Mouse (Mus musculus) adrenal gland, adult 8-10 months (tissue): ENCODE measurements around the gene Rap1a. TPM values are rescaled to one million over a fixed set of nuclear protein-coding genes. Genes with fewer than 3 reads are reported as not detected.

Source experiments
- DNase-seq: peaks from one replicate; pipeline ENCODE4 v3.0.0; 2022
- total RNA-seq, 4 experiments: library from RNA; stranded (reverse); gene quantifications; 2 replicates each; pipeline ENCODE4 v1.2.4; 2022

Gene Rap1a
- total RNA-seq, 4 experiments from 2014 or later, result 154 to 188 (median 179) TPM

DNA sequence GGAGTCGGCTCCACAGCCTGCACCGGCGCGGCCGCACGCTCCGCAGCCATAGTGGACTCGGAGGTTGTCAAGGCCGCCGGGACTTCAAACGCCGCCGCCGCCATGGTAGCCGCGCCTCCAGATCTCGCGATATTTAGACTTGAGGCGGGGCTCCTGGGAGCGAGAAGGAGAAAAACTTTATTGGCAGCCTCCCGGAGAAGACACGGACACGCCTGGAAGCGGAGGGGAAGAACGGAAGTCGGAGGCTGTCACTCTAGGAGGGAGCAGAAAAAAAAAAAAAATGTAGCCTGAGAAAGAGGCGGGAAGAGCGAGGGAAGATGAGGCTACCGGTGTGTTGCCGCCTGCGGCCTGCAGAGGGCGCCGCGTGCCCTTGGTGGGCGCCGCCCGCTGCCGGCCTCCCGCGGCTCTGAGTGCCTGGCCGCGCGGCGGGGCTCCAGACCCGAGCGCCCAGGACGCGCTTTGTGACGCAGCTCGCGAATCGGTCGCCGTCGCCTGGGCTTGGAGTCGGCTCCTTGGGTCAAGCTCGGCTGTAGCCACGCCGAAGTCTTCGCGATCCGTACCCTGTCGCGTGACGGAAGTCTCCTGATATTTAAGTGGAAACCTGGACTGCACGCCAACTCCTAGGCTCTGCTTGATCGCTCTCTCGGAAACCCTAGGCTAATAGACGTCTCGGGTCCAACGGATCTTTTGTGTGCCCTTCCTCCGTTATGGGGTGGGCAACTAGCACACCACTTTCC lies 113.6 kb downstream of the Rap1a start, which contains the start of gene Ddx20:
Gene Ddx20 (minus strand): TSS at position 251 of the 737 bp plus-strand sequence.
- peak; percentile 97 for DNase-seq

DNA sequence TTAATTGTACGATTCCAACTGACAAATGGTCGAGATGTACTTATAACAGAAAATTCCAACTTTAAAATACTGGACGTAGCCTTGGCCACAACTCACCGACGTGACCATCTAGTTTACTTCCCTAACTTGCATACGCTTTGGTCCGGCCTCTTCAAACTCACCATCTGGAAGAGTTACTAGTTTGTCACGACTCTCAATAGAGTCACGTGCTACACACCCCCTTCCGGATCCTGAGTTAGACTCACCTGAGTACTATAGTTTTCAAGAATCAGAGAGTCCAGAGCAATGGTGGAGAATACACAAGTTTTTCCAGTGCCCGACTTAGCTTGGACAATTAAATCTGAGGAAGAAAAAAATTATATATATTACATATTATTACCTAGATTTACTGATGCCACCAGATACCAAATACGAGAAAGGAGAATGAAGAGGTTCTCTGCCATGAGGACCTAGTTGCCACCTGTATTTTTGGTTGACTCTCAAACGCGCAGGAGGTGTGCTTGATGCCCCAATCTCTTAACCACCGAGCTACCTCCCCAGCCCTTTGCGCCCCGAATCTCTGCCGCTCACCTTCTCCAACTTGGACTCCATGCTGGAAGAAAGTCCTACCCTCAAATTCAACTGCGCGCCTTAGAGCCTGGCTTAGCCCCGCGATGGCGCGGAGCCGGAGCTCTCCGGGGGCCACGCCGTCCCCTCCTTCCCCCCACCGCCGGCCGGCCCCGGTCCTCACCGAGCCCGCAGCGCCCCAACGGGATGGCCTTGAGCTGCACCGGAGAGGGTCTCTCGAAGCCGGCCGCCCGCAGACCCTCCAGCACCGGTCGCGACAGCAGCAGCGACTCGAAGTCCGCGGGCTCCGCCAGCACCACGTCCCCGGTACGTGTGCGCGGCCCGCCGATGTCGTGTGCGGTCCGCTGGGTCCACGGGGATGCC lies 114.5 kb downstream of the Rap1a start:
- DNase-seq, result peak; percentile 49

- no peak for DNase-seq
Observed at GRCm38 (mm10) chr3:105680346-105680745, 120.8 kb downstream of the Rap1a start.

Other genes starting within 250 kb of the Rap1a start
- 10 to 100 TPM; 18.5 to 26.4 (median 22.3) TPM for gene Ddx20, start 113.8 kb downstream of the Rap1a start, total RNA-seq
- gene Inka2, start 96.7 kb downstream of the Rap1a start, total RNA-seq, result 1 to 10 TPM; 4.6 to 8.5 (median 5.4) TPM
- gene Adora3, start 69.5 kb upstream of the Rap1a start, total RNA-seq, result under 1 TPM in 2 of 4 experiments, not detected in 2; 0.27 to 0.46 TPM
- not detected for gene Tmigd3, start 69.6 kb upstream of the Rap1a start, total RNA-seq
- 1 to 10 TPM in 3 of 4 experiments, under 1 TPM in 1; 0.24 to 1.7 (median 1.2) TPM for gene I830077J02Rik, start 131.3 kb upstream of the Rap1a start, total RNA-seq
- gene Wdr77, start 158.0 kb upstream of the Rap1a start, total RNA-seq, result 10 to 100 TPM; 64.5 to 75.9 (median 73.4) TPM
- 100 to 1,000 TPM; 224 to 294 (median 271) TPM for gene Atp5f1, start 158.8 kb upstream of the Rap1a start, total RNA-seq
- gene Ovgp1, start 172.4 kb upstream of the Rap1a start, total RNA-seq, result 1 to 10 TPM in 3 of 4 experiments, under 1 TPM in 1; 0.93 to 2.4 (median 1.6) TPM
- not detected for gene Pifo, start 213.3 kb upstream of the Rap1a start, total RNA-seq
- gene Chil5, start 231.5 kb upstream of the Rap1a start, total RNA-seq, result not detected